Mouse (Mus musculus) testis, postnatal 10 days (tissue): ENCODE data around the gene Ssna1.

Experiments used
- DNase-seq: peaks from one replicate; pipeline ENCODE4 v3.0.0; 2021; ENCODE audit warnings: low spot score

Gene Ssna1

DNA sequence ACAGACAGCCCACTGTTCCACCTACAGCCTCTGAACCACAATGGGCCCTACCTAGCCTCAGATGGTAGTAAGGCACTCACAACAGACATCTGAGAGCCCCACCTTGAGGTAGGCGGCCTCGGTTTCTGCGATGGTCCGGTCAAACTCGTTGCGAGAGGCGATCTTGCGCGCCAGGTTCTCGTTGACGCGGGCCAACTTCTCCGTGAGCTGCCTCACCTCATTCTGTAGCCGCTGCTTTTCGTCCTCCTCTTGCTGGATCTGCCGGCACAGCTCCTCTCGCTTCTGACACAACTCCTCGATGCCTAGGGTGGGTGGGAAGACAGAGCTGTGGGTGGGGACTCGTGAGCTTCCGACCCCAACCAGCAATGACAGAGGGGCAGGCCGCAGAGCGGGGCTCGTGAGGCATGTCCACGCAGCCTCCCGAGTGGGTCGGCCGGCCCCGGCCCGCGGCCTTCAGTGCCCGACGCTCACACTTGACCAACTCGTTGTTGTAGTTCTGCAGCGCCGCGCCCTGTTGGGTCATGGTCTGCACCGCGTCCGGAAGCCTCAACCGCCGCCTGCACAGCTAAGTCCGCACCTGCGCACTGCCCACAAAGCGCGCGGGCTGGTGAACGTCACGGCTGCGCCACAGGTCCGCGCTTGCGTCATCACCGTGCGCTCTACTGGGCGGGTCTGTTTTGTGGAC is at the start of gene Ssna1, which contains the start of gene Anapc2:
TSS of gene Ssna1 (minus strand) at position 612 of the 685 bp plus-strand sequence.
TSS of gene Anapc2 (plus strand) at position 652 of the 685 bp plus-strand sequence.
- DNase-seq = peak; percentile 99

DNA sequence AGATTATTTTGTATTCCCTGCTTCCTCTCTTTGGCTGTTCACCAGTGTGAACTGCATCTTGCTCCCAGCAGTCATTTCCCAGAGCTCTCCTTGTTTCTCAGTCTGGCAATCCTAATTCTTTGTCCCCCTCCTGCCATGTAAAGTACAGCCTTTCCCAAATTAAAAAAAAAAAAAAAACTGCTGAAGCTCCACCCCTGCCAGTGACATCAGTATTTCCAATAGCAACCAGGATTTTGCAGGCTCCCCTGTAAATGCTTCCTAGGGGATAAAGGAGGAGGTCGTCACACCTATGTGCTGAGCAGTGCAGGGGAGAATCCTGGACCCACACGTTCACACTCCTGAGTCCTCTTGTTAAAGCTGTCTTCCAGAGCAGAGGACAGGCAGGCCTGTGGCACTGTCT is 47.8 kb upstream of the Ssna1 start:
- no peak for DNase-seq

DNA sequence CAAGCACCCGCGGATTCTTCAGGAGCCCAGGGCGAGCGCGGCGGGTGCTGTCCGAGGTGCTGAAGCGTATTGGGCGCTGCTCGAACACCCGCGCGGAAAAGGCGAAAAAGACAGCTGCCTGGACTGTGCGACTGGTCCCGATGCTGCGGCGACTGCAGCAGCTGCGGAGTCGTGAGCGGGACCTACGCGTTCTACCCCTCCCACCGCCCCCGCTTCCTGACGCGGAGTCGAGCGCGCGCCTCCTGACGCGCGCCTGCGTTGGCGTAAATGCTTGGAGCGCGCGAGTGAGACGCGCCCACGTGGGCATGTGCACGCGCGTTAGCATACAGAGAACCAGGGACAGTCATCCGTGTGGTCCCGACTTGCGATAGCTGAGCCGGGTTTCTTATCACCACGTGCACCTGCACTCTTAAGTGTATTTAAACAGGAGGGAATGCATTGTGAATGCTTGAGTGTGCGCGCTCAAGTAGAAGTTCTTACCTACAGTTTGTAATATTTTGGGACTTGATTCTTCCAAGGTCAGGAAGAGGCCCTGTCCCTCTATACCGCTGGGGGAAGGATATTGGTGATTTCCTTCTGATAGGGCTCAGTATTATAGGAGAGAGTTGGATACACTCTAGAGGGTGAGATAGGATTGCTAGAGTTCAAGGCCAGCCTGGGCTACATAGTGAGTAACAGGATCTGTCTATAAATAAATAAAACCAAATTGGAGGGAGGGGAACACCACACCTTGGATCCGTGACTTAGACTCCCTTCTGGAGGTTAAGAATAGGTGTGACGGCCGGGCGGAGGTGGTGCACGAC is 46.9 kb upstream of the Ssna1 start, which contains the start of gene Grin1:
TSS of gene Grin1 (minus strand) at position 217 of the 803 bp plus-strand sequence.
- DNase-seq = peak; percentile 85

DNA sequence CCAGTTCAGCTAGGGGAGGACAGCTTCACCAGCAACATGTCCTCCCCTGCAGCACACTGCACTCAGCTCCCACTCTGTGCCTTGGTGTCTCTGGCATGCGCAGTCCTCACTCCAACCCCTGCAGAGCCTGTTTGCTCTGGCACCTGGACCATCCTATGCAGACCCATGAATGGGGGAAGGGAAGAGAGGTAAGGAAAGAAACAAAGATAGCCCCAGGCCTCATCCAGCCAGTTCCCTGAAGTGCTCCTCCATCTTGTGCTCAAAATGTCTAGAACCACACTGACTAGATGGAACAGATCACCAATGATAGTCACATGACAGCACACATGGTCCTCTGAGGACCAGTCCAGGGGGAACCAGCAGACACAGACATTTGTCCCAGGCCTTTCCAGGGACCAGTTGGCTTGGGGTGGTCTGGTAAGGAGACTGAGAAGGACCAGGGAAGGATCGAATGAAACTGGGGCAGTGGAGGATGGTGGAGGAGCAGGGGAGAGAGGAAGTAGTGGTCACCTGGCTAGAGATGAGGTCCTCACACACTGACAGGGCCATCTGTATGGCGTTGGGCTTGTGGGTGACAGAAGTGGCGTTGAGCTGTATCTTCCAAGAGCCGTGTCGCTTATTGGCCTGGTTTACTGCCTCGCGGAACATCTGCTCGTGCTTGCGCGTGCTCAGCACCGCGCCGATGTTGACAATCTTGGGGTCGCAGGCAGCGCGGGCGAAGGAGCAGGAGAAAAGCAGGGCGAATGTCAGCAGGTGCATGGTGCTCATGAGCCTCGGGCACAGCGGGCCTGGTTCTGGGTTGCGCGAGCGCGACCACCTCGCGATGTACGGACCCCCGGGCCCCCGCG is 46.1 kb upstream of the Ssna1 start:
- no peak for DNase-seq

DNA sequence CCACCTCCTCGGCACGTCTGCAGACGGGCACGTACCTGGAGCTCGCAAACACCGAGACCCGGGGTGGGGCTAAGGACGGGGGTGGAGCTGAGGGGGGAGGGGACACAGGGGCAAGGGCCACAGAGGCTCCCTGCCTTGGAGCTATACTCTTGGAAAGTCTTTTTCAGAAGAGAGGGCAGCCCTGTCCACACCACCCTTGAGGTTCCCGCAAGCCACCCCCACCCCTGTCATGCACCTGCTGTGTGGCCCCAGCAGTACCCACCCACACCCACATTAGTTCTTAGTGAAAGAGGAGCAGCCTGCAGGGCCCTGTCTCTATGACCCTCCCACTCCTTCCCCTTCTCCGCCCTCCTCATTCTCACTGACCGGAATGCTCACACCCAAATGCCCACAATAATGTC is 39.3 kb upstream of the Ssna1 start:
- DNase-seq = no peak

DNA sequence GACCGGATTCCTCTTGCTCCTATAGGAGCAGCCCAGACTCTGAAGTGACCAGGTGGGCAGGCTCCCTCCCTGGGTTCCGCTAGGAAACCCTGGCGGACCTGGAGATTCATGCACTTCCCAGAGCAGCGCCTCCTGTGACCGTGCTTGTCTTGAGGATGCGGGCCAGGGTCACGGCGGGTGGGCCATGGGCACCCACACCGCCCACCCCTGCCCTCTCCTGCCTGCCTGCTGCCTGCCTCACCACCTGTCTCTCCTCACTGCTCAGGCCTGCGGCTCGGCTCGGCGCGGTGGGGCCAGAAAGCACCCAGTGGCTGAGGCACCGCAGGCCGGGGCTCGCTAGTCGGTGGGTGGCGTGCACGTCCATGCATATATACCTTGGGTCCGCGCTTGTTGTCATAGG is 38.7 kb upstream of the Ssna1 start:
- no peak for DNase-seq

DNA sequence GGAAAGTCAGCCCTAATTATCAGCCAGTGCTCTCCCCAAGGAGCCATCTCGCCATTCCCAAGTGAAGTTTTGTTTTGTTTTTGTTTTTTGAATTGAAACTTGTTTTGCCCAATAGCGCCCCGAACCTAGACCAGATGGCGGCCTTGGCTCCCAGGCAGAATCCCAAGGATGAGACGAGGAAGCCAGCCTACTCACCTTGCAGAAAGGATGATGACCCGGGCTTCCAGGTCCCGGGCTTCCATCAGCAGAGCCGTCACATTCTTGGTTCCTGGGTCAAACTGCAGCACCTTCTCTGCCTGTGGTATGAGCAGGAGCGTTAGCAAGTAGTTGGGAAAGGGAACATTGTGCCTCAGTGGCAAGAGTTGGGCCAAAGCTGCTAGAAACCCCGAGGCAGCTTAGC is 37.9 kb upstream of the Ssna1 start:
- DNase-seq = no peak

DNA sequence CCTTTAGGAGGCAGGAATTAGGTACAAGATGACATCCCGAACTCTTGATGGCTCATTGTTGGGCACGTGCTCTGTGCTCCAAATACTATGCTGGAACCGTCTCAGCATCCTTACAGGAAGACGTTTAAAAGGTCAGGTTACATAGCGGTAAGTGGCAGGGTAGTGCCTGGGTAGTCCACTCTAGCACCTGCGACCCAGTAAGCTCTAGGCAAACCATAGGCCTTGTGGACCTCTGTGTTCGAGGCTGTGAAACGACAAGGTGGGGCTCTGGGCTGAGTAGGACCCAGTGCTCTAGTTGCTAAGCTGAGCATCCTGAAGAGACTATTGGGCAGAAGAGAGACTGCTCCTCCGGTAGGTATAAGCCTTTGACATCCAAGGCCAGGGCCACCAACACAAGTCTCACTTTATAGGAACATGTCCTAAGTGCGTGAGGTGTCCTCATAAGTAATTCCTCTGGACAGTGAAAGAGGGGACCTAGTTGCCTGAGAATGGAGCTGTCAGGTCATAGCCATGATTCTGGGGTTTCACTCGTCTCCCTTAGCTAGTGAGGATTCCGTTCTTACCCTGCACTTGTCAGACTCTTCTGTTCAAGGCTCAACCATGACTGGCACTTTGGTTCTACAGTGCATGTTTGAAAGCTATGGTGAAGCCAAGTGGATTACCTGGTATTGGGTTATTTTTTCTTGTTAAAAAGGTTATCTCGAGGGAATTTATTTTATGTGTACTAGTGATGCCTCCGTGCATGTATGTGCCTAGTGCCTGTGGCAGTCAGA is 33.5 kb upstream of the Ssna1 start:
- no peak for DNase-seq

DNA sequence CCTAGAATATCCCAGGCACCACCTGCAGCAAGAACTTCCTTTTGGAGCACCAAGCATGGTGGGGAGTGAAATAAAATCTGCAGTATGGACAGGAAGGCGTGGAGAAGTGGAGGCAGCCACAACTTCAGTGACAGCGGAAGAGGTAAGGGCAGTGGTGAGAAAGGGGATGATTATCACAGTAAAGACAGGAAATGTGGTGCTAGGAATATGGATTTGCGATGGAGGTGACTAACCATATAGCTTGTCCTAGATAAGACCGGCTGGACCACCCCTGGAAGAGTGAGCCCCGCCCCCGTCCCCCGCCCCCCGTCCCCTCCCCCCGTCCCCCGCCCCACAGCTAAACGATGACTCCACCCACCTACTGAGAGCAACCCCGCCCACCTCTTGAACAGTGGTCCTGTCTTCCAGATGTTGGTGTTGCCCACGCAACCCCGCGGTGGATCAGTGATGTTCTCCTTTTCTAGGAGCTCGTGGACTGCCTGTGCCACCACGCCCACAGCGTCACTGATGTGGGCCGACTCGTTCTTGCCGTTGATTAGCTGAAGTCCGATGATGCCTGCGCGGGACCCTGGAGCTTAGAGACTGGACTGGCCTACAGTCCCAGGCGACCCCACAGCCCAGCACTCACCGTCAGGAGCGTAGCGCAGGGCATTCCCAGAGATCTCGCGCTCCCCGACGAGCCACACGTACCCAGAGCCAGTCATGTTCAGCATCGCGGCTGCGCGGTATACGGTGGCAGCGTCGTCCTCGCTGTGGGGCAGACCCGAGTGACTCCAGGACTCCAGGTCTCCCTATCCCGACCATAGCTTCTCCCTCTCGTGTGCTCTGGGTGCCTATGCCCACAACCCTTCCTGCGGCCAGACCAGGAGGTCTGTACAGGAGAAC is 32.7 kb upstream of the Ssna1 start:
- peak; percentile 67 for DNase-seq

DNA sequence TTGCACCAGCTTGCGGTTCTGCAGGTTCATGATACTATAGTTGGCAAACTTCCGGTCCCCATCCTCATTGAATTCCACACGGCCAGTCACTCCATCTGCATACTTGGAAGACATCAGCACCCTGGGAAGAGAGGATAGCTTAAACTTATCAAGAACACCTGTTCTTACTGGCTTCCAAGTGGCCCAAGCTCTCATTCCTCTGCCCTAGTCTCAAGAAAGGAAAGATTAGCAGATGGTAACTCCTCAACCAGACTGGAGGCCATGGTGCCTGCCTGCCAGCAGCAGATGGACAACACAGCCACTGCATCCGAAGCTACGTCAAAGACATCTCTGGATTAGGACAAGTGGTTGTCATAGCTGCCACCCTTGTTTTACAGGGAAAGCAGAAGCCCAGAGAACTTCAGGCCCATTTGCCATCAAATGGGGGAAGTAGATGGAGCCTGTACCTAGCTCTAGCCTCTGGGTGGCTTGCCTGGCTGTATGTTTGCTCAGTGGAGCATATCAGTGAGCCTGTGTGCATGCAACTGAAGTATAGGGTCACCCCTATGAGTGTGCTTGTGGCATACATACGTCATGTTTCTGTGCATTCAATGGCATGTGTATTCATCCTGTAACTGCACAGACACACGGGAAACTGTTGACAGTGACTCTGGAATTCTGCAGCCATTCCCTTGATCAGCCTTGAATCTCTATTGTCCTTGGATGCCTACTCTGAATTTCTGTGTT is 31.9 kb upstream of the Ssna1 start:
- DNase-seq = no peak

DNA sequence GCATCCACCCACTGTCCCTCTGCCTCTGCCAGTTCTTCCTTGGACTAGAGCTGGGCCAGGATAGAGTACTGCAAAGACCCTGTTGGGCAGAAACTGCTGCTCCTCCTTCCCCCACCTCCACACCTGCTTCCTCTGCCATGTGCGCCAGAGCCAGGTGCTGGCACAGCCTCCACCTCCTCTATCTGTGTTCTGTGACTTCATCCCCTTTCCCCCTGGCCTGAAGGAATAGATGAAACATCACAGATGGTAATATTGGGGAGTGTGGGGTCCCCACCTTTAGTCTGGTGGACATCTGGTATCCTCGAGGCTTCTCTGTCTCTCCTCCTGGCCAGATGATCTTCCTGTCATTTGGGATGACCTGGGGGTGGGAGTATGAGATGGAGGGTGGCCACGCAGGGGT is 31.2 kb upstream of the Ssna1 start:
- DNase-seq = no peak

DNA sequence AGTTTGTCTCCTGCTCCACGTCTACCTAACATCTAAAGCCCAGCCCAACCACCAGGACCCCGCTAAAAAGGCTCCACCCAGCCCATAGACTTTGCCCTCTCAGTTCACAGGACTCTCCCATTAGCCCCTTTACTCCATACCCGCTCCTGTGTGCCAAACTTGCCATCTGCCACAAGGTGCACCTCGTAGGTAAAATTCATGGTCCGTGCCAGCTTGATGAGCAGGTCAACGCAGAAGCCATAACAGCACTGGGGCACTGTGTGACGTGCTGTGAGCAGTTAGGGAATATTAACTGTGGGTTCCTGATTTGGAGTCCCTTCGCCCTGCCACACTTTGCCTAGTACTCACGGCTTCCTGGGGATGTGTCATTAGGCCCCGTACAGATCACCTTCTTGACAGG is 25.8 kb upstream of the Ssna1 start:
- DNase-seq = no peak

DNA sequence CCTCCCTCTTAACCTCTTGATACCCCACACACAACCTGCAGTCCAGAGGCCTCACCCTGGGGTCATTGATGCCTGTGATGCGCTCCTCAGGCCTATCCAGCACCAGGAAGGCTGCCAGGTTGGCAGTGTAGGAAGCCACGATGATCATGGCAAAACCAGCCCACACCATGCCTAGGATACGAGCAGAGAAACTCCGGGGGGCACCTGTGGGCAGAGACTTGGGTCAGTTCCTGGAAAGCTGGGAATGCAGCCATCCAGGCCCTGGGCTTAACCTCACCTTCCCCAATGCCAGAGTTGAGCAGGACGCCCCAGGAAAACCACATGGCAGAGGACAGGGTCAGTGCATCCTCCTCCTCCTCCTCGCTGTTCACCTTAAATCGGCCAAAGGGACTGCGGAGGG is 24.9 kb upstream of the Ssna1 start:
- DNase-seq = no peak

DNA sequence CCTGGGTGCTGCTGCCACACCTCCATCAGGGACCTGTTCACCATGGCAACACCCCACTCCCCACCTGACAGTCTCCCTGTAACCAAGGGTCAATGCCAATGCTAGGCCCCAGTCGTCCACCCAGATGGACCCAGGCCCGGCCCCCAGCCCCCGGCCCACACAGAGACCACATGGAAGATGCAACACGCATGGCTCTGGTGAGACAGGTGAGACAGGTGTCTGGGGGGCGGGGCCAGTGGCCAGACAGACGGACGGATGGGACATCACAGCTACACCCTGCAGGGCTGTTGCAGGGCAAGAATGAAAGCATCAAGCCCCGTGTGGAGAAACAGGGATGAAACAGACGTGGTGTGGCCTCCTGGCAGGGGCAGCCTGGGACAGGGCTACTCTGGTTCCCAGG is 21.5 kb upstream of the Ssna1 start:
- peak; percentile 47 for DNase-seq

DNA sequence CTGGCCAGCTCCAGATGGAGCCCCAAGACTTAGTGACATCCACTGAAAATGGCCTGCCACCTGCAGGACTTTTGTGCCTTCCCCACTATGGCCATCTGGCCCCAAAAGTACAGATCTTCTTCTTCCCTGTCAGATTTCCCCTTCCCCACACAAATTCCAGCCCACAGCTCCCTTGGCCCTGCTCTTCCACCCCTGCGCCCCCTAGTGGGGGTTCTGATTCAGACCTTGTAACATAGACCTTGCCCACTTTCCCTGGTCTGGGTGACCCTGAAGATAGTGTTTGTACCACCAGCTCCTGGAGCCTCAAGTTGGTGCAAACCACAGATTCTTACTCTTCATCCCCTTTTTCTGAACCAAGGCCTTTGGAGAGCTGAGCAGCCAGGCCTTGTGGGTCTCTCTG is 20.6 kb upstream of the Ssna1 start:
- DNase-seq = peak; percentile 93

DNA sequence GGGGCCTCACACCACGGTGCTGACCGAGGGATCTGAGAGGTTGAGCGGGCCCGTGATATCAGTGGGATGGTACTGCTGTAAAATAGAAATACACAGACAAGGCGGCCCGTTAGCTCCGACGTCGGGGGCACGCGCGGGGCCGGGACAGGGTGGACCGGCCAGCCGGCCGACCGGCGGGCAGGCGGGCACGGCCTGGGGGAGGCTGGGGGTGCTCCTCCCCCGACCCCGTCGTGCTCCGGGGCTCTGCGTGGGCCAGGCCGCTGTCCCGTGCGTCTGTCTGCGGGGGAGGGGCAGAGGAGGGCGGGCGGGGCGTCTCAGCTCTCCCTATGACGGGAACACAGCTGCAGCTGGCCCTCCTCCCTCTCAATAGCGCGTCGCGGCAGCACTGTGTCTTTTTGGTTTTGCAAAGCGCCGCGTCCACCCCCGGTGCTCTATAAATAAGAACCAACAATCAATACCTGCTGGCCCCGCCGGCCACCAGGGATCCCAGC is 19.9 kb upstream of the Ssna1 start:
- DNase-seq = no peak

DNA sequence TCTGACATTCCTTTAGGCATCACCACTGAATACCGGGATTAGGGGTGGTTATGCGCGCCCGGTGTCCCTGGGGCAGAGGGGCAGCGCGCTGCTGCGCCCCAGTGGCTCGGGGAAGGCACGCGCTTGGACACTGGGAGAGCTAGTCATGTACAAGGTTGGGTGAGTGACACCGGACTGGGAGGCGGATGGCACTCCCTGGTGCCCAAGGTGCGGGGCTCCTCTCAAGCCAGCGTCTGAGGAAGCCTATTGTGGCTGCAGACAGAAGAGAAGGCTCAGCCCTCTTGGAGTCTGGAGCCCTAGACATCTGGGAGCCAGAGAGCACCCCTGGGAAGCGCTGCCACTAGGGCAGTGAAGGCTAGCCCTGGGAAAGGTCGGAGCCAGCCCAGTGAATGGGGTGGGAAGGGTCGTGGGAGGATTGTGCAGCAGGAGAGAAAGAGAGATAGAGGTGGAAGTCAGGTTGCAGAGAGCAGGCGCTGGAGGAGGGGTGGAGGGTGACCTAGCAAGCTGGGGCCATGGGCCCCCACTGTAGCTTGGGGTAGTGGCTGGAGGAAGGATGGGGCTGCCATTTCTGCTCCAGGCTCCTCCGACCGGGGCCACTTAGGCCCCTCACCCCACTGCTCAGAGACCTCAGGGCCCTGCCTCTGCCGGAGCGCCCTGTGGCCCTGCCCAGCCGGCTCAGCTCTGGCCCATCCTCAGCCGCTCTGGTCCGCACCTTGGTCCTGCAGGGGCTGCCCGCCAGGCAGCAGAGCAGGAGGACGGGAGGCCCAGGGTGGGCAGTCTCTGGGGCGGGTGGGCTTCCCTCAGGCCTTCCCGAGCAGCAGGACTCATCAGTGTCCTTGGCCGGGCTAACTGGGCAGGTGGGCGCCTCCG is 19.2 kb upstream of the Ssna1 start:
- DNase-seq = no peak

DNA sequence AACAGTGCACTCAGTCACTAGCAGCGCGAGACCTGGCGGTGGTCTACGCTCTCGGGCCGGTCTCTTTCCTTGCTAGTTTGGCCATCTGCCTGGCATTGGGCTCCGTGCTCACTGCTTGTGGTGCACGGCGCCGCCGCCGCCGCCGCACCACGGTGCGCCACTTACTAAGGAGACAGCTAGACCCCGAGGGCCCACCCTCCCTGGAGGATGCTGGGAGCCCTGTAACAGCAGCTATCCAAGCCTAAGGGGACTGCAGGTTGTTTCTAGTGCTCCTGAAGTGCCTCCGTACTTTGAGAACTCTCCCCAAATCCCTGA is 18.5 kb upstream of the Ssna1 start:
- DNase-seq = no peak
